Mouse (Mus musculus) layer of hippocampus, adult 18-20 months (tissue): ENCODE results near the gene Olfr875. TPM values are rescaled to one million over a fixed set of nuclear protein-coding genes. Genes with fewer than 3 reads are reported as not detected.
"Not testable (repeated sequence)": the region's sequence is repeated elsewhere in the genome, so short reads cannot be mapped to it uniquely, and the experiment has no call there.

Experiments
- DNase-seq, 2 experiments: peaks; one replicate each; pipeline ENCODE4 v3.0.0; 2022; ENCODE audit warnings: low spot score in 2 of 2
- long read RNA-seq: library from polyadenylated mRNA; stranded (forward); transcript quantifications from one replicate; pipeline ENCODE4 v2.0.0, GENCODE M21; 2021
- total RNA-seq, 2 experiments: library from RNA; stranded (reverse); gene quantifications; 2 replicates each; pipeline ENCODE4 v1.2.3; 2021

Gene Olfr875
- total RNA-seq: not detected
- long read RNA-seq: 0 reads

DNA sequence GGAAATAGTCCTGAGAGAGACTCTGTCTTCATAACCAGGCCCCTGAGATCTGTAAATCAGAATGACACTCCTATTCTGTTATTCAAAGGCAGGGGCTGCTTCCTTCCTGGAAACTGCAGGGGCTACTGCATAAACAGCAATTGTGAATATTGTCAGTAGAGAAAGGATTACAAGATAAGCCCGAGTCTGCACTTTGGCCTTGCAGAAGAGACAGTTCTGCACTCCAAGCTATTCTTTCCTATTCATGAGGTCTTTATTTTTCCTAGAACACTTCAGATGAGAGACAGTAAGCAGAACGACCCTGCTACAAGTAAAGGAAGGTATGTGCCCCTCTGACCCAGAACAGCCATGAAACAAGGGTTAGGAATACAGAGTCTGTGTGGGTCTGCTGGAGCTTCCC is at the start of gene Olfr875:
Olfr875 (plus strand) TSS at position 99 of the 400 bp plus-strand sequence.
- no peak for DNase-seq

DNA sequence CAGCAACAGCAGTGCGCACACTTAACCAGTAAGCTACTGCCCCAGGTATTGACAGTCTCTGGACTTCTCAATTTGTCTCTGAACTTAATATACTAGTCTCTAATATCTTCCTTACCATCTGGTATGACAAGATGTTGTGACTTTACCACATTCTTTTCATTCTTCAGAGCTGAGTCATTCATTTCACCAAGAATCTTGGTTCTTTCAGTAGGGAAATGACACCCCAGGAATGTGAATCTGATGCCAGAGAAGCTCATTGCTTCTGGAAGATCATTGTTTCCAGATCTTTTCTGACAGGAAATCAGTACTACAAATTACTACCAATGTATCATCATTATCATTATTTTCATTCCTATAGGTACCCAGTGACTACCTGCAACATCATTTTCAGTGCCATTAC is 37.3 kb upstream of the Olfr875 start:
- DNase-seq: no peak

DNA sequence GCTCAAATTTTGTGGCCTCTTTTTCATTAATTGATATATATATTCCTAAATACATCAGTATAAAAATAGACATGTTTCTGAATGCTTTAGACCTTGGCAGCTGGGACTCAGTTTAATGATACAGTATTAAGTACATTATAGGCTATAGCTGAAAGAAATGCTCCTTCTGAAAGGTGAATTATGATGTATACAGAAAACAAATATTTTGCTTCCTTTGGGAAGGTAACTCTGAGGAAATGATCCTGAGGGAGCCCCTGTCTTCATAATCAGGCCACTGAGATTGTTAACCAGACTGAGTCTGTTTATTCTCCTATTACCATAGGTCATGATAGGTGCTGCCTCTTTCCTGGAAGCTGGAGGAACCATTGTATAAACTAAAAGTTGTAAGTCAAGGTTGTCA is 26.9 kb upstream of the Olfr875 start, which contains the start of gene Olfr874:
Olfr874 (plus strand) TSS at position 301 of the 400 bp plus-strand sequence.
- DNase-seq: no peak

DNA sequence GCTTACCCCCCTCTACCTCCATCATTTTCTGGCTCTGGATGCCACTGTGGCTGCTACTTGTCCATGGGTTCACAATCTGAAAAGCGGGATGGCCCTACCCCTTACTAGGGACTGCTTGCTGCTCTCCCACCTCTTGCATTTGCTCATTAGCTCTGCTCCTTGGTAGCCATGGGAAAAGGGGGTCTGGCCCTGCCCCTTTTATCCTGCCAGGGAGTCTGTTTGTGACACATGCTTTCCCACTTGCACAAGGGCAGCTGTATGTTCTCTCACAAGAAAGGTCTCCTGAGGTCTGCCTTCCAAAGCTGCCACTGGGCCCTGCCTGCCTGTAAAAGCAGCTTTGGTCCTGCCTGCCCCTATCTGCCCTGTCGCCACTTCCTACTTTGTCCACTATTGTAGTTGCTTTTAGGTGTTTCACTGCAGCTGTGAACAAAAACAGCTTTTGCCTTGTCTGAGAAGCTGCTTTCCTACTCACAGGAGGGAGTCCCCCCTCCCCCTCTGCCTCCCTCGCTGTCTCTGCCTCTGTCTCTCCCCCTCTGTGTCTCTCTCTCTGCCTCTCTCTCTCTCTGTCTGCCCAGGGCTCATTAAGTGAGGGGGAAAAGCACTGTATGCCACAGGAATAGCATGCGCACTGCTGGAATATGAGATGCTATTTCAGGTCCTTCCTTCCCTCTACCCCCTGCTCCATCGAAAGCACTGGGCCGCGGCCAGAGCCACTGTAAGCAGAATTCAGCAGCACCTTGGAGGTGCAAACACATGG is 21.2 kb upstream of the Olfr875 start:
- DNase-seq: no peak

DNA sequence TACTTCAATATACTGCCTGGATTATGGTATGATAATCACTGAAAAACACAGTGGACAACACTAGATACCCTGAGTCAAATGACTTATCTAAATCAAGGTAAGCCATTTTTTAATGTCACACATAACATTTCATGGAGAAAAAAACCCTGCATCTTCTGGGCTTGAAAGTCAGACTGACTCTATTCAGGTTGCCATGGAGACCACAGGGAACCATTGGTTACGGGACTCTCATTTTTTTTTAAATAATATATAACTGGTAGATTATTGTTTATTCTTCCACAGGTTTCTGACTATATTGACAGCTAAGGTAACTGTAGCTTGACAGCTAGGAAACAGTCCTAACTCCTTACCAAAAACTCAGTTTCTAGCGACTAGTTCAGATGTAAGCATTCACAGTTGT is 20.2 kb upstream of the Olfr875 start:
- DNase-seq: peak in 1 of 2 experiments; percentile 10

DNA sequence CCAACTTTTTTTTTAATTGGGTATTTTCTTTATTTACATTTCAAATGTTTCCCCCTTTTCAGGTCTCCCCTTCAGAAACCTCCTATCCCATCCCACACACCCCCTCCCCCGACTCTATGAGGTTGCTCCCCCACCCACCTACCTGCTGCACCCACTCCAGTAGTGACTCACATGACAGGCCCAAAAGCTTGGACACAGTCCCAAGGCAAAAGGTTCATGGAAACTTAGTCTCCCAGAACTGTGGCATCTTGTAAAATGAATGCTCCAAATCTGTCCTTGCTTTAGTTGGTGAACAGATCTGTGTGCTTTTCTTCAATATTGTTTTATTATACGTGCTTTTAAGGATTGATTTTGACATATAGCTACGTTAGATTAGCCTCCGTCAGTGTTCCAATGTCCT is 19.7 kb upstream of the Olfr875 start:
- DNase-seq: no peak

DNA sequence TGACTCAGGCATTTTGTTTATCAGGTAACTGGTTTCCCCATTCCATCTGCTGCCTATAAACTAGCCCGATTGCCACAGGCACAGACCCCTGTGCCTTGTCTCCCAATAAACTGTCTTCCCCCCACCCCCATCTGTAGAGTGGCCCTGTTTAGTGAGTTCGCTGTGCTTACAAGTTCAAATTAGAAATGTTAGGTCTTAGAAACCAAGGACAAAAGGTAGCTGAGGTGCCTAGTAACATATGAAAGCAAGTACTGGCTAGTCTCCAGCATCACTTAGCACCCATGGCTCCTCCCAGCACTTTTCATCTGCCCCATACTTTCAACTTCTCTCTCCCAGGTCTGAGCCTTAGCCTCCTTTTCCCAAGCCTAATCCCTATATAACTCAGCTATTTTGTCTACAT is 9.9 kb upstream of the Olfr875 start:
- DNase-seq: no peak

DNA sequence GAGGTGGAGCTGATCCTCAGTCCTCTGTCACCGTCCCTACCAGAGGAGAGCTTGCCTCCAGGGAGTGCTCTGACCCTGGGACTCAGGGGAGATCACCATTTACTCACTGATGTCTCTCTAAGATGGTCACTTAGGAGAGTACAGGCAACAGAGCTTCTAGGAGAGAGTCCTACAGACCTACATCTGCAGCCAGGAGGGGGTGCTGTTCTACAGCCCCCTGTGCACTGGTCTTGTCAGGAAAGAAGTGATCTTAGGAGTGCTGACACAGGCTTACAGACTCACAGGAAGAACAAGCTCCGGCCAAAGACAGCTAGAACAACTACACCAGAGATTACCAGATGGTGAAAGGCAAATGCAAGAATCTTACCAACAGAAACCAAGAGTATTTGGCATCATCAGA is 9.1 kb upstream of the Olfr875 start:
- DNase-seq: no peak

DNA sequence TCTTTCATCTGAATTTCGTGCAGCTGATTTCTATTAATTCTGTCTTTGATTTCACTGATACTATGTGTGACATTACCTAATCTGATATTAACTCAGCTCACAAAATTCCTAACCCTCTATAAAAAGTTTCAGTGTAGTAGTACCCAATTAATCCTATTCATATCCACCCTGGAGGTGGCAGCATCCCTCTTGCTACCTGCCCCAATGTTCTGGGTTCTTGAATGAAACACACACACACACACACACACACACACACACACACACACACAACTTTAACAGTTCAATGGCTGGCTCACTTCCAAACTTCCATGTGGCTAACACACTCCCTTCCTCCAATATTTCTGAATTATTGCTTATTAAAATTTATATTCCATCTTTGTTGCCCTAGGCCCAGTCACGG is 996 bp upstream of the Olfr875 start:
- DNase-seq: no peak

DNA sequence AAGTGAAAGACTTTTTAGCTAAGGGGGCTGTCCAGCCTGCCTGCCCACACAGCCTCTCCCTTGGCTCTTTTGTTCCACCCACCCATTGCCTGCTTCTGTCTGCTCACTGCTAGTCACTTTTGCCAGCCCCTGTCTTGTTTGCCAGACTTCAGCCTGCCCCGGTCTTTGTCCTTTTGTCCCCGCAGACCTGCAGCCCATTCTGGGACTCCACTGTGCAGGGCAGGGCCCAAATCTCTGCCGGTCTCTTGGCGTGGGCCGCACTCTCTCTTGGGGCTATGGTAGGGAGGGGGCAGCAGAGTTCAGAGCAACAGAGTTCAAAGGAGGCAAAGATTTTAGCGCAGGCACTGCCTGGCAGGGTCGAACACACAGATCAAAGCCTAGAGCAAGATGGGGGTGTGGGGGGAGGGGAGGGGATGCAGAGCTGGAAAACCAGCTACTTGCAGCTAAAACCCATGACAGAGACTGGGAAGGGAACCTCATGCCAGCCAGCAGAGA is 11.2 kb downstream of the Olfr875 start:
- peak; percentile 9 to 15 for DNase-seq

DNA sequence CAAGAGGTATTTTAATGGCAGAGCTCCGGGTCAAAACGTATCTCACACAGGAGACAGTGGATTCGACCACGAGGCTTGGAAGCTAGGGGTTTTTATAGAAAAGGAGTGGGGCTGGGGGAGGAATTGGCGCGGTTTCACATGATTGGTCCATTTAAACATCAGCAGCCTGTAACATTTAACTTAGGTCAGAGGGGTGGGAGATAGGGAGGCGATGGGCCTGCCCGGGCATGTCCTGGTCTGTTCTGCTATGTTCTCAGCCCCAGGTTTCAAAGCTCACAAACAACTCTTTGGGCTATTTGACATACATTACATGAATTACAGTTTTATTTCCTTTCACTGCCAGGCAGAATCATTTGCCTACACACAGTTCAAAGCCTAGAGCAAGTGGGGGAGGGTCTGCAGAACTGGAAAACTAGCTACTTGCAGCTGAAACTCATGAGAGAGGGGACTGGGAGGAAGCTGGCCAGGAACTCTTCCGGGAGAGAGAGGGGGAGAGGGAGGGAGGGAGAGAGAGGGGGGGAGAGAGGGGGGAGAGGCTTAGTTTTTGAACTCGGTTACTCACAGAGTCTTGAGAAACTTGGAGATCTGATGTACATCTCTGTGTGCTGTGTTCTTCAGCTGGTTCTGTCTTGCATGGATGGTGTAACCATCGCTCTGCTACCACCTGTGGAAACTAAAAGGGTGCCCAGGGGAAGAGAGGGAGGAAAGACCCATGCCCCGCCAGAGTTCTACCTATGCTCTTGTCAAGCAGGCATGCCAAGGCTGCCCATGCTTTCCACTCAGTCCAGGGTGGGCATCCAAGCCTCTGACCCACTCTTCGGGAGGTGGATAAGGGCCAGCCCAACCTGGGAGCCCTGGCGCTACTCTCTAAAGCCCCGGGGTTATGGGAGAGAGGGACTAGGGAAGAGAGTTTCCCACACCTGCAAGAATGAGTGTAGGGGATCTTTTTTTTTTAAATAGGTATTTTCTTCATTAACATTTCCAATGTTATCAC is 12.0 kb downstream of the Olfr875 start:
- DNase-seq: not testable (repeated sequence)

DNA sequence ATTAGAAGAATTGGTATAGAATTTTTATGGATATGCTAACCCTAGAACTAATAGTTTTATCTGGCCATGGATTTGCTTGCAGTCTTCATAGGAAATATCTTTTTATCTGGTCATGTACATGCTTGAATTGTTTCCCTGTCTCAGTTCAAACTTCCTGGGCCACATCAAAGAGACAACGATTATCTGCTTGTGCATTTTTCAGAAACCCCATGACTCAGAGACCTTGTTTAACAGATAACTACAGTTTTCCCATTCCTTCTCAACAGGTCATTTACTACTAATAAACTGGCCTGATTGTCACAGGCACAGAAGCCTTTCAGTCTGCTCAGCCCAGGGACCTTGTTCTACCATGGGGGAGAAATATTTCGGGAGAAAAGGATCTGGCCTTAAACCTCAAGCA is 14.8 kb downstream of the Olfr875 start:
- DNase-seq: no peak

DNA sequence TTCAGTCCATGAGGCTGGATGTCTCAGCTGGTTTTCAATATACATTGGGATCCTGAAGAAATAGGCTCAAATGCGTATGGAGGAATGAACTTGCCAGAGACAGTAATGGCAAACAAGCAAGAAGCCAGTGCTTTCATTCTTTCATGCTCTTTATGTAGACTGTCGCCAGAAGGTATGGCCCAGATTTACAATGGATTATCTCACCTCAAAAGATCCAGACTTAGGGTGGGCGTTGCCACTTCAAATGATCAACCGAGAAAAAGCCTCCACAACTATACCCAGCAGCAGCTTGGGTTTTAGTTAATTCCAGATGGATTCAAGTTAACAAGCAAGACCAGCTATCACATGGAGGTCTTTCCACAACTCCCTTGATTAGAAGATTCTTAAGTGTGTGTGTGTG is 30.4 kb downstream of the Olfr875 start:
- DNase-seq: peak in 1 of 2 experiments; percentile 18

DNA sequence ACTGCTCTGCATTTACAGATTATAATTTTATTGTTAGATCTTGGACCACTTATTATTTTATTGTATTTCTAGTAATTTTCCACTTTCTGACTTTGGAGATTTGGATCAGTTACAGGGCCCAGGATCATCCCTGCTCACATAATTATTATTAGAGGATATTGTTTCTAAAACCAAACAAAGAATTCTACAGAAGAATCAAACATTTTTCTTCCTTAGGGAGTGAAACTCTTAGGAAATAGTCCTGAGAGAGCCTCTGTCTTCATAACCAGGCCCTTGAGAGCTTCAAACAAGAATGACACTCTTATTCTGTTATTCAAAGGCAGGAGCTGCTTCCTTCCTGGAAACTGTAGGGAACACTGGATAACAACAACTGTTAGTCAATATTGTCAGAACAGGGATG is 31.1 kb downstream of the Olfr875 start, which contains the start of gene Olfr876:
Olfr876 (plus strand) TSS at position 301 of the 400 bp plus-strand sequence.
- no peak for DNase-seq

DNA sequence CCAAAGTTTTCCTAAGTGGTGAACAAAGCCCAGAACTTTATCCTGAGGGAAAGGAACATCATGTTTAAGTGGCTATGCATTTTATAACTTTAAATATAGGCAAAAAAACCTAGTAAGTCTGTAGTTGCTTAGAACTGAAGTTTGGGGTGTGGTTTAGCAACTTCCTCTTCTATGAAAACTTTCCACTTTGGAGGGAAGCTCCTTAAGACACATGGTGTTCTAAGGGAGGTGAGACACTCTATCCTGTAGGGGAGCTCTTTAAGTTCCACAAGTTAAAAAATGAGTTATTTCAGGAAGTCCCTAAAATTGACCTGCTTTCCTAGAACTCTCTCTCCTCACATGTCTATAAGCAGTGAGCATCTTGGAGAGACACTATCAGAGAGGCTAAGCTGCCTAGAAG is 35.6 kb downstream of the Olfr875 start:
- DNase-seq: no peak

DNA sequence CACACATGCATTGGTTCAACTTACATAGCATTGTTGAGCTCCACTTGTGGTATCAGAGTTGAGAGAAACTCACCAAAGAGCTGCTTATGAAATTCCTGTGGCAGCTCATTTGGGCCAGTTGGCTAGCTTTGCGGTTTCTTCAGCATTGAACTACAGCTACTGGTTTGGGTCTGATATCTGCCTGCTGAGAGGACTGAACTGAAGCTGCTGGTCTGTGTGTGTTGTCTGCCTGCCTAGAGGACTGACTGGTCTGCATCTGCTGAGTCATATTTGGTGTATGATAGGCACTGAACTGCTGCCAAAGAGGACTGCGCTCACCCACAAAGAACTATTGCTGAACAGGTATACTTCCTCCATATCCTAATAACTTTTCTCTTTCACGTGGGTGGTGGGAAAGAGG is 36.8 kb downstream of the Olfr875 start:
- DNase-seq: no peak

DNA sequence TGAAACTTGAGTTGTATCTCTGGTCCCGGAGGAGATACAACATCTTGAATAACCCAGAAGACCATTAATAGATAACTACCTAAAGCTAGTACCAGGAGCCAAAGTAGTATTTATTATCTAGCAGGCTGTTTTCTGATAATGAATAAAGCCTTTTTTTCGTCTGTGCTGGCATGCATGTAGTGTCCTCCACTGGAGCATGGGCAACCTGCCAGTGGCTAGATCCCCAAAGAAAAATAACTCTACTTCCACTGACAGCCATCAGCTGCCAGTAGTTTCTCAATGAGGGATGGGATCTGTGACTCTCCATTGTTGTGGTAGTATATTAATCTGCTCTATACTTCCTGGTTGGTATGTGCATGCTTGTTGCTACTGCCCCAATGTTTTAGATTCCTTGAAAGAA is 37.3 kb downstream of the Olfr875 start:
- no peak for DNase-seq

DNA sequence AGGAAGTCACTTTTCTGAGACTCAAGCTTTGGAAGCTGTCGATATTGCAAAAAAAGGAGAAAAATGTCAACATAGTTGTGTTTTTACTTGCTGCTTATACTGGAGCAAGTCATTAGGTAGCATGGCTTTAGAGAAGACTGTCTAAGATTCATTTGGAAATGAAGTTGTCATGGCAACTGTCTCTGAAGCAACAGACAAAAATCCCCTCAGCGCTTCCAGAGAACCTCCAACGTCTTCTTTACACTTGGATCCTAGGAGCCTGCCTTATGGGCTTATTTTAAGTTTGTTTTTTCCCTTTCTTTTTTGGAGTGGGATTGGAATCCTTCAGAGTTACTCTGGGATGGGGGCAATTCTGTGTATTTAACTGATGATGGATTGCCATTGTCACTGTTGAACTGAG is 43.0 kb downstream of the Olfr875 start:
- DNase-seq: peak; percentile 15 to 54
